Mouse (Mus musculus) megakaryocyte, embryonic 14.5 days (primary cell): Measurements from ENCODE around the gene Sh3d19. TPM values are rescaled to one million over a fixed set of nuclear protein-coding genes. Genes with fewer than 3 reads are reported as not detected.

Source experiments
- H3K27me3 ChIP-seq: replicated peaks from 2 replicates; pipeline ENCODE3; 2012; ENCODE audit warnings: inconsistent platforms
- H3K36me3 ChIP-seq: replicated peaks from 2 replicates; pipeline ENCODE3; 2012; ENCODE audit warnings: low read length, inconsistent platforms, mixed read lengths
- H3K4me1 ChIP-seq: 2 replicates; pipeline ENCODE4 v1.6.1; 2012; ENCODE audit warnings: inconsistent platforms
- H3K4me3 ChIP-seq: replicated peaks from 2 replicates; pipeline ENCODE3; 2012; ENCODE audit warnings: moderate library complexity, mild to moderate bottlenecking, inconsistent platforms
- H3K9me3 ChIP-seq: 2 replicates; pipeline ENCODE4 v1.6.1; 2012; ENCODE audit warnings: inconsistent platforms
- FLI1 ChIP-seq: IDR thresholded peaks from 2 replicates; pipeline ENCODE4 v1.6.1; 2012; ENCODE audit warnings: low read length, inconsistent platforms, mixed read lengths
- GATA1 ChIP-seq: IDR thresholded peaks from 3 replicates; pipeline ENCODE4 v1.6.1; 2012; ENCODE audit warnings: mixed read lengths, low read length, inconsistent platforms, borderline replicate concordance
- polyA plus RNA-seq: library from polyadenylated mRNA; stranded (reverse); fragments of >175 nt; gene quantifications from 2 replicates; pipeline ENCODE4 v1.2.3, GENCODE M21; 2012; ENCODE audit warnings: low replicate concordance; ENCODE audit not compliant: insufficient read depth

Gene Sh3d19
- polyA plus RNA-seq, 1 experiment: 0.44 TPM

DNA sequence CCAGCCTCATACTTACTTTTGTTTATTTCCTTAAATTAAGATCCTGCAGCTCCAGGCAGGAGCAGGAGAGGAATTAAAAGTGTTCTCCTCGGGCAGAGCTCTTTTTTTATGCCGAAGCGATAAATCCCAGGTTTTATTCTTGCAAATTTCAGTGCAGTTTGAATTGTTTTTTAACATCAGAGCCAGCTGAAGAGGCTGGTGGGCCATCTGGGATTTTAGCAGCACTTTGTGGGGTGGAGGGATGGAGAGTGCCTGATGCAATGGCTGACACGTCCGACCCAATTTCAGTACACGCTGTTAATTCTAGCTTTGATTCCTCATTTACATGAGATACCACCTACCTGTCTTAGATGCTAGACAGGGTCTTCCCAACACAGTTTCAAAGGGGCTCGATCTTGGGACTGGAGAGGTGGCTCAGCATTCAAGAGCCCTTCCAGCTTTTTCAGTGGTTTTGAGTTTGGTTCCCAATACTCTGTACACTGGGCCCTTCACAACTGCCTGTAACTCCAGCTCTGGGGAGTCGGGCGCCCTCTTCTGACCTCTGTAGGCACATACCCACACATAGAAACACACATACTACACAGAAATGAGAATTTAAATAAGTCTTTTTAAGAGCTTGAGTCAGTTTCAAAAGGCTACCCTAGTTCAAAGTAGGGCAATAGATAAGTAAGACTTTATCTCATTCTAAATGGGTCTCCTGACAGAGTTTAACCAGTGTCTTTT is 76.9 kb downstream of the Sh3d19 start:
- H3K36me3 ChIP-seq: no peaks in the 10 kb centered on the region
- H3K4me1 ChIP-seq: no peaks in the 10 kb centered on the region
- H3K9me3 ChIP-seq: peaks cover 14% of the 10 kb centered on the region
- H3K4me3 ChIP-seq: no peak overlapping the region
- peaks cover 5% of the 10 kb centered on the region for H3K27me3 ChIP-seq
- no peak for TF ChIP-seq FLI1

DNA sequence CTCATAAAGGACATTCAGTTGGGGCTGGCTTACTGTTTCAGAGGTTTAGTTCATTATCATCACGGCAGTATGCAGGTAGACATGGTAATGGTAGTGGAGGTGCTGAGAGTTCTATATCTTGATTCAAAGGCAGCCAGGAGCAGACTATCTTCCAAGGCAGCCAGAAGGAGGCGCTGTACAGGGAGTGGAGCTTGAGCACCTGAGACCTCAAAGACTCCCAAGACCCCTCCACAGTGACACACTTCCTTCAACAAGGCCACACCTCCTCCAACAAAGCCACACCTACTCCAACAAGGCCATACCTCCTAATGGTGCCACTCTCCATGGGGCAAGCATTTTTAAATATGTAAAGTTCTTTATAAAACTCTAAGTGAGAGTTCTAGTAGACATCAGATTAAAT is 78.1 kb downstream of the Sh3d19 start:
- peaks cover 10% of the 10 kb centered on the region for H3K9me3 ChIP-seq
- TF ChIP-seq GATA1: no peak
- no peak for TF ChIP-seq FLI1
- no peaks in the 10 kb centered on the region for H3K4me1 ChIP-seq
- H3K27me3 ChIP-seq: peaks cover 5% of the 10 kb centered on the region
- H3K4me3 ChIP-seq: no peak overlapping the region
- H3K36me3 ChIP-seq: no peaks in the 10 kb centered on the region

DNA sequence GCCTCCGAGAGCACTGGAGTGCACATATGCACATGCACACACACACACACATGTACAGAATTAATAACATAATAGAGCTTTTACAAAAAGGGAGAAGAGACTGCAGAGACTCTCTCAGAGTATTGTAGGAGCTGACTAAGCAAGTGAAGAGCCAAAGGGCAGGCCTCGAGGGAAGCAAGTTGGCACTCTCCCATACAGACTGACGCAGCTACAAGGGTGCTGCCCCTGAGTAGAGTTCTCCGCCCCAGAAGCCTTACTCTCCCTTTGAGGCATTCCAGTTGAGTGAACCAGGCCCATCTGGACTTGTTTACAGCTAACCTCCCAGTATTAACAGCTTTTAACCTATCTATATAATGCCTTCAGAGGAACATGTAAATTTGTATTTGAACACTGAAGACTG is 85.8 kb downstream of the Sh3d19 start:
- no peak overlapping the region for H3K4me3 ChIP-seq
- TF ChIP-seq GATA1: no peak
- peaks cover 9% of the 10 kb centered on the region for H3K27me3 ChIP-seq
- no peaks in the 10 kb centered on the region for H3K4me1 ChIP-seq
- no peaks in the 10 kb centered on the region for H3K9me3 ChIP-seq
- no peaks in the 10 kb centered on the region for H3K36me3 ChIP-seq

DNA sequence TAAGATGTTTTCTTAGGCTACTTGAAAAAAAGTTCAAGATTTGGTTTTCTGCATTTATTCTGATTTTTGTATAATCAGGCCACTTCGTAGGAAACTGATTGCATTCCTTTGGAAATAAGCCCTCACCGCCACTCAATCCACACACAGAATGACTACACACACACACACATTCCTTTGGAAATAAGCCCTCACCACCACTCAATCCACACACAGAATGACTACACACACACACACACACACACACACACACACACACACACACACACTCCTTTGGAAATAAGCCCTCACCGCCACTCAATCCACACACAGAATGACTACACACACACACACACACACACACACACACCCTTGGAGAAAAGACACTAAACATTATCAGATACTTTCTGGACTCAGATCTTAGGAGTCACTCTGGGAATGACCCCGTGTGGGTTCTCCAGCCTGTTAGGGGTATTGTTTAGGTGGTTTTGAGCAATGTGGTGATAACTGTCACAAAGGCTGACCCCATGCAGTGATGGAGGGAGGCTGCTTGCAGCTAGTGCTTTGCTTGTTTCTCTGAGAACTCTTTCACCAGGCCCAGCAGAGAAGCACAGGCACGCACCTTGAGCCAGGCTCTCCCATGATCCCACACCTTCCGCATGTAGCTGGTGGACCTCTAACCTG is 86.7 kb downstream of the Sh3d19 start:
- Histone ChIP-seq H3K36me3 (no peaks in the 10 kb centered on the region), H3K4me3 (no peak overlapping the region), H3K27me3 (peaks cover 9% of the 10 kb centered on the region), H3K4me1 (peaks cover 6% of the 10 kb centered on the region; the same call in 1 of the 2 replicates), H3K9me3 (no peaks in the 10 kb centered on the region)
- TF ChIP-seq FLI1 (no peak), GATA1 (no peak)

DNA sequence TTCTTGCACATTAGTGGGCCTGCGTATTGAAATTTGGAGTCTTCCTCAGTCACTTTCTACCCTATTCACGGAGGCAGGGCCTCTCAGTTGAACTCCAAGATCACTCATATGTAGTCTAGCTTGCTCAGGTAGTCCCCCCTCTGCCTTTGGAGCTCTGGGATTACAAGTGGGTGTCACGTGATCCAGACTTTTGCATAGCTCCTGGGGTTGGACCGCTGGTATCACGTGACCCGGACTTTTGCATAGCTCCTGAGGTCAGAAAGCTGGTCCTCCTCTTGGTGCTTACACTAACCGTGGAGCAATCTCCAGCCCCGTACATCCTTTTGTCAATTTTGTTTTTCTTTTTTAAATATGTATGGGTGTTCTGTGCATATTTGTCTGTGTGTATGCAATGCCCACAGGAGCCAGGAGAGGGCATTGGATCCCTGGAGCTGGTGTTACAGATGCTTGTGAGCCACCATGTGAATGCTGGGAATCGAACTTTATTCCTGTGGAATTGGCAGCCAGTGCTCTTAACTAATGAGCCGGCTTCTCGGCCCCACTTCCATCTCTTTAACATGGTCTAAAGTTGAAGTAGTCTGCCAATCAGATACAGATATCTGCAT is 98.8 kb downstream of the Sh3d19 start:
- TF ChIP-seq GATA1 (no peak), FLI1 (no peak)
- no peaks in the 10 kb centered on the region for H3K4me1 ChIP-seq
- H3K36me3 ChIP-seq: no peaks in the 10 kb centered on the region
- H3K4me3 ChIP-seq: no peak overlapping the region
- H3K9me3 ChIP-seq: no peaks in the 10 kb centered on the region
- H3K27me3 ChIP-seq: peaks cover 2% of the 10 kb centered on the region

DNA sequence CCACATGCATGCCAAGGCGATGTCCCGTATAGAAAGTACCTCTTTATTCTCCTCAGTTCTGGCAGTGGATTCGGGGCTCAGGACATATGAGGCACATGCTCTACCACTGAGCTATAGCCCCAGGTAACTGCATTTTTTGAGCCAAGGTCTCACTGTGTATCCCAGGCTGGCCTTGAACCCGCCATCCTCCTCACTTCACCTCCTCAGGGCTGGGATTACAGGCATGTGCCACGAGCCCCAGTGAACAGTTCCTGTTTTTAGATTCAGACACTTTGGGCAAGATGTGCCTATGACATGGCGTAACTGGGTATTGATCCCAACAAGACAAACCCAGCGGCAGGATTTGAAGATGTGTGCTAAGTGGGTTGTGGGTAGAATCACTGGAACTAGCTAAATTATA is 99.9 kb downstream of the Sh3d19 start:
- no peaks in the 10 kb centered on the region for H3K4me1 ChIP-seq
- no peaks in the 10 kb centered on the region for H3K36me3 ChIP-seq
- H3K4me3 ChIP-seq: no peak overlapping the region
- TF ChIP-seq GATA1 (no peak), FLI1 (no peak)
- H3K27me3 ChIP-seq: no peaks in the 10 kb centered on the region
- no peaks in the 10 kb centered on the region for H3K9me3 ChIP-seq

DNA sequence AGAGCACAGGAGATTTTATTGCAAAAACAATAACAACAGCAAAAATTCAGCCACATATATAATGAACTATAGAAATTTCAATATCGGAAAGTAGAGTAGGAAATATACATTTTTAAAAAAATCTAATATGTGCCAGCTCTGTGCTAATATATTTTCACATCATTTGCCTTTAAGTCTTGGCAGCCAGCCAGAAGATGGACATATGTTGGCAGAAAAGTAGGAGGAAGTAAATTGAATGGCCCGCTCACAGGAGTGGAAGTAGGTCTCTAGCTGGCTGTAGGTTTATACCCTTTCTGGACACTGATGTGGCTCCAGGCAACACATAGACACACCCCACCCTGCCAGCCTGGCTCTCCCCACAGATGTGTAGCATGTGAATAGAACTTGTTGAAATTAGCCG is 101.2 kb downstream of the Sh3d19 start:
- Histone ChIP-seq H3K4me3 (no peak overlapping the region), H3K27me3 (no peaks in the 10 kb centered on the region), H3K4me1 (peaks cover 3% of the 10 kb centered on the region; the same call in 1 of the 2 replicates), H3K36me3 (no peaks in the 10 kb centered on the region), H3K9me3 (no peaks in the 10 kb centered on the region)
- no peak for TF ChIP-seq FLI1
- TF ChIP-seq GATA1: no peak

DNA sequence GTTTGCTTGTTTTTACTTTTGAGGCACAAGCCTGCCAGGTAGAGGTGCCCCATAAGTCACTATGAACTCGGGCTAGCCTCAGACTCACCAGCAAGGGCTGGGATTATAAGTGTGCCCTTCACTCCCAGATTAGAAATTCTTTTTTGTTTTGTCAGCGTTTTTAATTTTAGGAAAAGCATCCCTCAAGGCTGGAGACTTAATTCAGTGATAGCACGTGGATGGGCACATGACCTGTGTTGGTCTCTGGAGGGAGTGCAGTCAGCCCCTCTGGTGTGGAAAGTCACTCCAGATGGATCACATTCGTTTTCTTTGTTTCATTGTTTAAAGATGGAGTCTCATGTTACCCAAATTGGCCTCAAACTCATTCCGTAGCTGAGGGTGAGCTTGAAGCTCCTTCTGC is 102.0 kb downstream of the Sh3d19 start:
- H3K27me3 ChIP-seq: no peaks in the 10 kb centered on the region
- no peak overlapping the region for H3K4me3 ChIP-seq
- H3K4me1 ChIP-seq: peaks cover 3% of the 10 kb centered on the region; the same call in 1 of the 2 replicates
- no peaks in the 10 kb centered on the region for H3K9me3 ChIP-seq
- no peaks in the 10 kb centered on the region for H3K36me3 ChIP-seq
- TF ChIP-seq GATA1: no peak
- TF ChIP-seq FLI1: no peak

DNA sequence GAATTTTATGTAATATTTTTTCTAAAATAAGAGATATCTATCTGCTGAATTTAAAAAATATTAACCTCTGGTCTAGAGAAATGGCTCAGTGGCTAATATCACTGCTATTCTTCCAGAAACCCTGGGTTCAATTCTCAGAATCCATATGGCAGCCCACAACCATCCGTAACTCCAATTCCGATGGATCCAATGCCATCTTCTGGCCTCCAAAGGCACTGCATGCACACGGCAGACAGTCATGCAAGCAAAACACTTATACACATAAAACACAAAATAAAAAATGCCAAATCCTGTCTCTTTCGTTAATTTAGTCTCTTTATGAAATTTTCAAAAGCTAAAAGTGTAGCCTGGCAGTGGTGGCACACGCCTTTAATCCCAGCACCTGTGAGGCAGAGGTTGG is 104.7 kb downstream of the Sh3d19 start:
- H3K9me3 ChIP-seq: no peaks in the 10 kb centered on the region
- H3K4me1 ChIP-seq: peaks cover 3% of the 10 kb centered on the region; the same call in 1 of the 2 replicates
- no peaks in the 10 kb centered on the region for H3K36me3 ChIP-seq
- TF ChIP-seq FLI1: no peak
- TF ChIP-seq GATA1: no peak
- no peak overlapping the region for H3K4me3 ChIP-seq
- H3K27me3 ChIP-seq: peaks cover 2% of the 10 kb centered on the region
